Mouse (Mus musculus): Measurements from ENCODE around the gene 4930519G04Rik. TPM values are rescaled to one million over a fixed set of nuclear protein-coding genes. Genes with fewer than 3 reads are reported as not detected.
A peak's percentile ranks its signal among the peaks of the same experiment; 100 is the strongest.

4930519G04Rik gene
- polyA plus RNA-seq, 1 experiment from 2014 or later, result not detected

GRCm38 (mm10) chr5:114897374-114897793 lies 43.9 kb downstream of the 4930519G04Rik start:
- peak; percentile 12 for DNase-seq (ENCODE audit: low spot score)
- no peak for ATAC-seq (replicated peaks; ENCODE audit: insufficient number of reproducible peaks, low FRiP score, low TSS enrichment, low read depth)
- H3K27me3 ChIP-seq (ENCODE audit: control insufficient read depth, insufficient read depth, low read length), result no peaks in the 10 kb centered on the region
- 0 out of 2 replicates have a peak overlapping the region, but pooled peaks have one; percentile 18 for H3K9ac ChIP-seq (replicated peaks; ENCODE audit: low read length)
- WGBS, result 12% methylated on average over 7 of the region's 7 CpGs
- no peak overlapping the region for H3K4me3 ChIP-seq (ENCODE audit: low read depth, low read length)
- no peaks in the 10 kb centered on the region for H3K9me3 ChIP-seq (replicated peaks; ENCODE audit: control insufficient read depth, low read length)
- H3K27ac ChIP-seq (replicated peaks; ENCODE audit: low read depth, low read length), result no peak overlapping the region
- H3K4me1 ChIP-seq (ENCODE audit: control insufficient read depth, insufficient read depth, low read length), result 0 out of 2 replicates have a peak, but pooled peaks cover 2% of the 10 kb centered on the region
- no peak overlapping the region; the same call in 1 of the 2 replicates for H3K4me2 ChIP-seq (ENCODE audit: low read depth, low read length)
- no peaks in the 10 kb centered on the region for H3K36me3 ChIP-seq (replicated peaks; ENCODE audit: control insufficient read depth, insufficient read depth, low read depth, low read length)

DNA sequence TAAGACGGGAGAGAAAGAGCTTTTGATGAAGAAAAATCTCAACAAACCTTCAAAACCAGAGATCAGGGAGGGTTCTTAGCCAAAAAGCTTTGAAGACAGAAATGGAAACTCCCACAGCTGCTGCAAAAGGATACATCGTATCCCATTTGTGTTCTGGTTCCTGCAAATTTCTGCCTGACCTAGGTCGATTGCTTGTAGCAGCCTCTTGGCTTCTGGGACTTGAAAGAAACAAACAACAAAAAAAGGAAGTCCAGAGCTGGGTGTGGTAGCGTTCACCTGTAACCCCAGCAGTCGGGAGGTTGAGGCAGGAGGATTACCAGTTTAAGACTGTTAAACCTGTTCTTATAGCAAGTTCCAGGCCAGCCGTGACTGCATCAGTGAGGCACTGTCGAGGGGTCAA lies 45.4 kb downstream of the 4930519G04Rik start:
- Histone ChIP-seq H3K4me2 (ENCODE audit: low read depth, low read length) (no peak overlapping the region), H3K36me3 (replicated peaks; ENCODE audit: control insufficient read depth, insufficient read depth, low read depth, low read length) (no peaks in the 10 kb centered on the region), H3K27me3 (ENCODE audit: control insufficient read depth, insufficient read depth, low read length) (no peaks in the 10 kb centered on the region), H3K9ac (replicated peaks; ENCODE audit: low read length) (no peak overlapping the region), H3K4me1 (ENCODE audit: control insufficient read depth, insufficient read depth, low read length) (0 out of 2 replicates have a peak, but pooled peaks cover 2% of the 10 kb centered on the region), H3K9me3 (replicated peaks; ENCODE audit: control insufficient read depth, low read length) (no peaks in the 10 kb centered on the region), H3K4me3 (ENCODE audit: low read depth, low read length) (no peak overlapping the region), H3K27ac (replicated peaks; ENCODE audit: low read depth, low read length) (no peak overlapping the region)
- DNase-seq (ENCODE audit: low spot score), result no peak
- 71% methylated on average over 7 of the region's 7 CpGs for WGBS
- no peak for ATAC-seq (replicated peaks; ENCODE audit: insufficient number of reproducible peaks, low FRiP score, low TSS enrichment, low read depth)

DNA sequence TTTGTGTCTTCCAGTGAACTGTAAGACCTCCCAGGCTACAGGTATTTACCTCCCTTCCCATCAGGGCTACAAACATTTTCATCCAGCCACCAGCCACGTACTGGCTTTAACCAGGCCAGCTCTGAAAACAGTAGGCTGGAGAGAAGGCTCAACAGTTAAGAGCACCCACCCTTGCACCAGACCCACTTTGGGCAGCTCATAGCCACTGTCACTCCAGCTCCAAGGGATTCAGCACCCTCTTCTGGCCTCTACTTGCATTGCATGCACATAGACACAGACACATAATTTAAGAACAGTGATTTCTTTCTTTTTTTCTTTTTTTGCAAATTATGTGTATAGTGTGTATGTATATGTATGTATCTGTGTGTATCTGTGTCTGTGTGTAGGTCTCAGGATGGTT lies 48.9 kb downstream of the 4930519G04Rik start:
- Histone ChIP-seq H3K4me1 (ENCODE audit: control insufficient read depth, insufficient read depth, low read length) (0 out of 2 replicates have a peak, but pooled peaks cover 2% of the 10 kb centered on the region), H3K9me3 (replicated peaks; ENCODE audit: control insufficient read depth, low read length) (no peaks in the 10 kb centered on the region), H3K4me3 (ENCODE audit: low read depth, low read length) (no peak overlapping the region), H3K36me3 (replicated peaks; ENCODE audit: control insufficient read depth, insufficient read depth, low read depth, low read length) (no peaks in the 10 kb centered on the region), H3K9ac (replicated peaks; ENCODE audit: low read length) (no peak overlapping the region), H3K27ac (replicated peaks; ENCODE audit: low read depth, low read length) (no peak overlapping the region), H3K27me3 (ENCODE audit: control insufficient read depth, insufficient read depth, low read length) (no peaks in the 10 kb centered on the region), H3K4me2 (ENCODE audit: low read depth, low read length) (no peak overlapping the region)
- no peak for ATAC-seq (replicated peaks; ENCODE audit: insufficient number of reproducible peaks, low FRiP score, low TSS enrichment, low read depth)
- peak; percentile 69 for DNase-seq (ENCODE audit: low spot score)
- 25% methylated on average over 1 of the region's 1 CpGs for WGBS

DNA sequence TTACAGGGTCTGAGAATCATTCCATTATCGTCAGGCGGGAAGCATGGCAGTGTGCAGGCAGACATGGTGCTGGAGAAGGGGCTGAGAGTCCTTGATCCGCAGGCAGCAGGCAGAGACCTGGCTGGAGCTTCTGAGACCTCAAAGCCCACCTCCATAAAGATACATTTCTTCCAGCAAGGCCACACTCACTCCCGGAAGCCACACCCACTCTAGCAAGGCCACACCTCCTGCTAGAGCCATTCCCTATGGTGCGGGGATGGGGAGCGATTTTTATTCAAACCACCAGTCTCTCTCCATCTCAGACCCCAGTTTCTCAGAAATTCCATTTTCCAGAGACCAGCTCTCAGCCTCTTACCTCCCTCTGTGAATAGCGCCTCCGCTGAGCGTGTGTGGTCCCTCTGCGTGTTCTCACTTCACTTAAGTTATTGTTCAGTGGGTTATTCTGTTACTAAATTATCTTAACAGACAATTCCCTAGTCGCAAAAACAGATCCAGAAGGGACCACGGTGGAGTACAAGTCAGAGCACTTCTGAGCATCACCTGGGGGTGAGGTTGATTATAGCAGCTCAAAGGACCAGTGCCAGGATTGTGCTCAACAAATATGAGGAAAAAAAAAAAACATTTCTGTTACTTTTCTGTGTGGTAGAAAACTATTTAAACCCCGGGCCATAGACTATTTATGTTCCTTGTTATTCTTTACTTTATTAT lies 55.3 kb downstream of the 4930519G04Rik start:
- H3K9me3 ChIP-seq (replicated peaks; ENCODE audit: control insufficient read depth, low read length), result no peaks in the 10 kb centered on the region
- ATAC-seq (replicated peaks; ENCODE audit: insufficient number of reproducible peaks, low FRiP score, low TSS enrichment, low read depth) (no peak), DNase-seq (ENCODE audit: low spot score) (peak; percentile 14)
- no peaks in the 10 kb centered on the region for H3K27me3 ChIP-seq (ENCODE audit: control insufficient read depth, insufficient read depth, low read length)
- no peak overlapping the region for H3K4me2 ChIP-seq (ENCODE audit: low read depth, low read length)
- WGBS, result 53% methylated on average over 13 of the region's 13 CpGs
- no peaks in the 10 kb centered on the region for H3K4me1 ChIP-seq (ENCODE audit: control insufficient read depth, insufficient read depth, low read length)
- H3K27ac ChIP-seq (replicated peaks; ENCODE audit: low read depth, low read length), result no peak overlapping the region
- no peak overlapping the region for H3K4me3 ChIP-seq (ENCODE audit: low read depth, low read length)
- no peak overlapping the region for H3K9ac ChIP-seq (replicated peaks; ENCODE audit: low read length)
- no peaks in the 10 kb centered on the region for H3K36me3 ChIP-seq (replicated peaks; ENCODE audit: control insufficient read depth, insufficient read depth, low read depth, low read length)

DNA sequence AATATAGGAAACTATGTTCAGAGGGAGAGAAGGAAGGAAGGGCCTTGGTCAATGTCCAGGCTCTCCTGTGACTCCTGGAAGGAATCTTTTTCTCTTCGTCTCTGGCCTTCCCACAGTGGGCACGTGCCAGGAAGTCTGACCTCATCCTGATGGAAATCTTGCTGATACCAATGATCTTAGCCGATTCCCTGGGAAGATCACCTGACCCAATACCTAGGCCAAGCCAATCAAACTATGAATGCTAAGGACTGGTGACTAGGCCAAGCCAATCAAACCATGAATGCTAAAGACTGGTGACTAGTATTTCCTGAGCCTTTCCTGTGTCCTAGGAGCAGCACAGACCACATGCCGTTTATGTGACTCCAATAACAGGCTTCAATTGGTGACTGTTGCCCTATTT lies 60.2 kb downstream of the 4930519G04Rik start:
- 70% methylated on average over 4 of the region's 4 CpGs for WGBS
- no peak overlapping the region for H3K9ac ChIP-seq (replicated peaks; ENCODE audit: low read length)
- no peaks in the 10 kb centered on the region for H3K9me3 ChIP-seq (replicated peaks; ENCODE audit: control insufficient read depth, low read length)
- H3K27ac ChIP-seq (replicated peaks; ENCODE audit: low read depth, low read length), result no peak overlapping the region
- H3K27me3 ChIP-seq (ENCODE audit: control insufficient read depth, insufficient read depth, low read length), result no peaks in the 10 kb centered on the region
- ATAC-seq (replicated peaks; ENCODE audit: insufficient number of reproducible peaks, low FRiP score, low TSS enrichment, low read depth), result no peak
- H3K4me2 ChIP-seq (ENCODE audit: low read depth, low read length), result no peak overlapping the region
- no peak overlapping the region for H3K4me3 ChIP-seq (ENCODE audit: low read depth, low read length)
- no peak for DNase-seq (ENCODE audit: low spot score)
- H3K36me3 ChIP-seq (replicated peaks; ENCODE audit: control insufficient read depth, insufficient read depth, low read depth, low read length), result no peaks in the 10 kb centered on the region
- no peaks in the 10 kb centered on the region for H3K4me1 ChIP-seq (ENCODE audit: control insufficient read depth, insufficient read depth, low read length)

GRCm38 (mm10) chr5:114914855-114915254 lies 61.4 kb downstream of the 4930519G04Rik start:
- 0 out of 2 replicates have a peak, but pooled peaks have one; percentile 9 for ATAC-seq (replicated peaks; ENCODE audit: insufficient number of reproducible peaks, low FRiP score, low TSS enrichment, low read depth)
- H3K27ac ChIP-seq (replicated peaks; ENCODE audit: low read depth, low read length), result no peak overlapping the region
- H3K4me3 ChIP-seq (ENCODE audit: low read depth, low read length), result no peak overlapping the region
- 73% methylated on average over 8 of the region's 8 CpGs for WGBS
- no peak overlapping the region for H3K9ac ChIP-seq (replicated peaks; ENCODE audit: low read length)
- no peak overlapping the region for H3K4me2 ChIP-seq (ENCODE audit: low read depth, low read length)
- no peak for DNase-seq (ENCODE audit: low spot score)
- no peaks in the 10 kb centered on the region for H3K4me1 ChIP-seq (ENCODE audit: control insufficient read depth, insufficient read depth, low read length)
- H3K27me3 ChIP-seq (ENCODE audit: control insufficient read depth, insufficient read depth, low read length), result no peaks in the 10 kb centered on the region
- H3K36me3 ChIP-seq (replicated peaks; ENCODE audit: control insufficient read depth, insufficient read depth, low read depth, low read length), result no peaks in the 10 kb centered on the region
- no peaks in the 10 kb centered on the region for H3K9me3 ChIP-seq (replicated peaks; ENCODE audit: control insufficient read depth, low read length)

DNA sequence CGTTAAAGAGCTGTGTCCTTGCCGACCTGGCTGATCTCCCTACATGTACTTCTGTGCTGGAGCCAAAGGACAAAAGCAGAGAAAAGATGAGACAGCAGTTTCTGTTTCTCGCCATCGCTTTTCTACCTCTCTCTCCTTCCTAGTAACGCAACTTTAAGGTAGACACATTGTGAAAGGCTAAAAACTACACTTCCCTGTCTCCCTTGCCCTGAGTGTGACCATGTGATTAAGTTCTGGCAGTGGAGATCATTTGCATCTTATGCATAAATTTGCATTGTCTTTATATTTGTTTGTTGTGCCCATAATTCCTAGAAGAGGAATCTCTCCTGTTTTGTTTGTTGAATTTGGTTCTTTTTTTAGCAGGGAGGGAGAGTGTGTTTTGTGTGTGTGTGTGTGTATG lies 62.4 kb downstream of the 4930519G04Rik start:
- Histone ChIP-seq H3K27ac (replicated peaks; ENCODE audit: low read depth, low read length) (no peak overlapping the region), H3K9ac (replicated peaks; ENCODE audit: low read length) (no peak overlapping the region), H3K27me3 (ENCODE audit: control insufficient read depth, insufficient read depth, low read length) (no peaks in the 10 kb centered on the region), H3K4me2 (ENCODE audit: low read depth, low read length) (no peak overlapping the region), H3K36me3 (replicated peaks; ENCODE audit: control insufficient read depth, insufficient read depth, low read depth, low read length) (no peaks in the 10 kb centered on the region), H3K4me3 (ENCODE audit: low read depth, low read length) (no peak overlapping the region), H3K4me1 (ENCODE audit: control insufficient read depth, insufficient read depth, low read length) (no peaks in the 10 kb centered on the region), H3K9me3 (replicated peaks; ENCODE audit: control insufficient read depth, low read length) (no peaks in the 10 kb centered on the region)
- DNase-seq (ENCODE audit: low spot score), result no peak
- 83% methylated on average over 5 of the region's 5 CpGs for WGBS
- no peak for ATAC-seq (replicated peaks; ENCODE audit: insufficient number of reproducible peaks, low FRiP score, low TSS enrichment, low read depth)

DNA sequence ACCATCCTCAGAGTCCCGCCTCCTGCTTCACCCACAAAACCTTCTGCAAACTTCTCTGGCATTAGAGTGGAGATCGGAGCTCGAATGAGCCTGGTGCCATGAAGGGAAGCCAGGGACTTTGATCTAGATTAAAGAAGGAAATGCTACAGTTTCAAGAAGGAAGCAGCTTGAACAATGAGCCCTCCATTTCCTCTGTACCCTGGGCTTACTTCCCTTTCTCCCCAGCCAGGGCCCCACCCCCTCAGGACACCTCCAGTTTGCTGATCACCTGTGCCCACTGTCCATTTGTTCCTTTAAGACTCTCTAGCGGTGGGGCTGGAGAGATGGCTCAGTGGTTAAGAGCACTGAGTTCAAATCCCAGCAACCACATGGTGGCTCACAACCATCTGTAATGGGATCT lies 63.3 kb downstream of the 4930519G04Rik start:
- no peak overlapping the region for H3K9ac ChIP-seq (replicated peaks; ENCODE audit: low read length)
- H3K9me3 ChIP-seq (replicated peaks; ENCODE audit: control insufficient read depth, low read length), result no peaks in the 10 kb centered on the region
- H3K27ac ChIP-seq (replicated peaks; ENCODE audit: low read depth, low read length), result no peak overlapping the region
- no peak for ATAC-seq (replicated peaks; ENCODE audit: insufficient number of reproducible peaks, low FRiP score, low TSS enrichment, low read depth)
- no peaks in the 10 kb centered on the region for H3K27me3 ChIP-seq (ENCODE audit: control insufficient read depth, insufficient read depth, low read length)
- H3K4me3 ChIP-seq (ENCODE audit: low read depth, low read length), result no peak overlapping the region
- no peaks in the 10 kb centered on the region for H3K36me3 ChIP-seq (replicated peaks; ENCODE audit: control insufficient read depth, insufficient read depth, low read depth, low read length)
- WGBS, result 92% methylated on average over 4 of the region's 4 CpGs
- DNase-seq (ENCODE audit: low spot score), result no peak
- no peaks in the 10 kb centered on the region for H3K4me1 ChIP-seq (ENCODE audit: control insufficient read depth, insufficient read depth, low read length)
- no peak overlapping the region for H3K4me2 ChIP-seq (ENCODE audit: low read depth, low read length)
